Mouse (Mus musculus) megakaryocyte, embryonic 14.5 days (primary cell): ENCODE measurements around the gene Gcnt1.

Source experiments
- FLI1 ChIP-seq: IDR thresholded peaks from 2 replicates; pipeline ENCODE4 v1.6.1; 2012; ENCODE audit warnings: low read length, inconsistent platforms, mixed read lengths
- GATA1 ChIP-seq: IDR thresholded peaks from 3 replicates; pipeline ENCODE4 v1.6.1; 2012; ENCODE audit warnings: mixed read lengths, low read length, inconsistent platforms, borderline replicate concordance

DNA sequence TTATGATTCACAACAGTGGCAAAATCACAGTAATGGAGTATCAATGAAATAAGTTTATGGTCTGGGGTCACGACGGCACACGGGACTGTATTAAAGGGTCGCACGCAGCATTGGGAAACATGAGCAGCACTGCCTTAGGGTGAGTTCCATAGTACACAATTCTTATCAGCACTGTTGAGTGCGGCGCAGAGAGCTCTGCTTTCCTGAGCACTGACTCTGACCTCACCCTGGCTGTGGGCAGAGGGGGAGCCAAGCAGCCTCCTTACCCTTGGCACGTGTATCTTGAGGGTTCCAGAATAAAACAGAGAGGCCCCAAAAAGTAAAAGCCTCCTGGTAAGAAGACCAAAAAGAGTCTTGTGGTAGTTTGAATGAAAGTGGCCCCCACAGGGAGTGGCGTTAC is 4.1 kb downstream of the Gcnt1 start:
- TF ChIP-seq GATA1 = no peak
- no peak for TF ChIP-seq FLI1
